Mouse (Mus musculus) CH12.LX (cell line): Measurements from ENCODE around the gene Zfyve1. TPM values are rescaled to one million over a fixed set of nuclear protein-coding genes. Genes with fewer than 3 reads are reported as not detected.

ENCODE experiments used
- DNase-seq: peaks from one replicate; pipeline ENCODE4 v3.0.0-alpha.2; 2013; ENCODE audit errors: extremely low read depth
- H3K27ac ChIP-seq: 2 replicates; pipeline ENCODE4 v1.5.1; 2012; ENCODE audit warnings: low read depth, mild to moderate bottlenecking, control low read depth, moderate library complexity; ENCODE audit not compliant: insufficient read depth
- H3K27me3 ChIP-seq: replicated peaks from 2 replicates; pipeline ENCODE3; 2012; ENCODE audit warnings: inconsistent platforms
- H3K36me3 ChIP-seq, 2 experiments: replicated peaks in 1 of 2; 2 replicates each; pipeline versions ENCODE3 to v1.6.1; 2012; ENCODE audit warnings: inconsistent platforms in 1 of 2, low read length in 1 of 2, mild to moderate bottlenecking in 1 of 2, mixed read lengths in 1 of 2, moderate library complexity in 1 of 2; ENCODE audit not compliant: control insufficient read depth in 1 of 2, insufficient read depth in 1 of 2
- H3K4me1 ChIP-seq, 2 experiments: 2 replicates each; pipeline ENCODE4 v1.6.1; 2012; ENCODE audit warnings: inconsistent platforms in 1 of 2, moderate library complexity in 1 of 2; ENCODE audit not compliant: insufficient read depth in 2 of 2, control insufficient read depth in 1 of 2
- H3K4me2 ChIP-seq: 2 replicates; pipeline ENCODE4 v1.6.1; 2012; ENCODE audit warnings: low read depth, mild to moderate bottlenecking, control low read depth; ENCODE audit not compliant: poor library complexity, insufficient read depth, severe bottlenecking
- H3K4me3 ChIP-seq, 3 experiments: fragments of 150-350 bp in 1 of 3; sonication (generic) in 1 of 3; replicated peaks in 1 of 3; 2 replicates each; pipeline versions ENCODE3 to v1.5.1; 2011 to 2012; ENCODE audit warnings: low read depth in 2 of 3, low read length in 2 of 3, mild to moderate bottlenecking in 2 of 3, moderate library complexity in 2 of 3, control low read depth in 1 of 3, improper control_type of control experiment in 1 of 3, inconsistent platforms in 1 of 3, mixed read lengths in 1 of 3; ENCODE audit not compliant: poor library complexity in 1 of 3
- H3K79me2 ChIP-seq: replicated peaks from 2 replicates; pipeline ENCODE4 v1.6.1; 2012; ENCODE audit warnings: mild to moderate bottlenecking, moderate library complexity; ENCODE audit not compliant: control insufficient read depth, poor library complexity, insufficient read depth, severe bottlenecking; ENCODE audit errors: extremely low read depth
- H3K9ac ChIP-seq: 2 replicates; pipeline ENCODE4 v1.6.1; 2012; ENCODE audit warnings: low read depth, mild to moderate bottlenecking, control low read depth, moderate library complexity; ENCODE audit not compliant: insufficient read depth
- H3K9me3 ChIP-seq: replicated peaks from 2 replicates; pipeline ENCODE3; 2012; ENCODE audit warnings: low read length, inconsistent platforms, mixed read lengths
- BHLHE40 ChIP-seq: IDR thresholded peaks from 2 replicates; pipeline ENCODE4 v1.6.1; 2011; ENCODE audit warnings: mild to moderate bottlenecking, low read depth, low read length, improper control_type of control experiment
- CHD1 ChIP-seq: IDR thresholded peaks from 2 replicates; pipeline ENCODE4 v1.6.1; 2012; ENCODE audit warnings: low read depth, low read length, improper control_type of control experiment, inconsistent platforms
- CHD2 ChIP-seq: IDR thresholded peaks from 2 replicates; pipeline ENCODE4 v1.6.1; 2011; ENCODE audit warnings: low read length, improper control_type of control experiment
- CTCF ChIP-seq, 2 experiments: IDR thresholded peaks in 1 of 2; conservative IDR thresholded peaks in 1 of 2; 2 replicates each; pipeline ENCODE4 v1.5.1; 2011 to 2012; ENCODE audit warnings: low read depth in 2 of 2, low read length in 2 of 2, improper control_type of control experiment in 1 of 2, inconsistent platforms in 1 of 2, mild to moderate bottlenecking in 1 of 2, moderate library complexity in 1 of 2
- E2F4 ChIP-seq: IDR thresholded peaks from 2 replicates; pipeline ENCODE4 v1.6.1; 2011; ENCODE audit warnings: low read depth, low read length, improper control_type of control experiment; ENCODE audit not compliant: insufficient replicate concordance
- ELF1 ChIP-seq: IDR thresholded peaks from 2 replicates; pipeline ENCODE4 v1.6.1; 2014; ENCODE audit warnings: low read depth, mild to moderate bottlenecking, inconsistent platforms, low read length, improper control_type of control experiment
- ETS1 ChIP-seq: conservative IDR thresholded peaks from 2 replicates; pipeline ENCODE4 v1.6.1; 2012; ENCODE audit warnings: low read depth, mild to moderate bottlenecking, inconsistent platforms, low read length, improper control_type of control experiment, moderate library complexity
- GABPA ChIP-seq: IDR thresholded peaks from 2 replicates; pipeline ENCODE4 v1.6.1; 2012; ENCODE audit warnings: low read depth, low read length, improper control_type of control experiment, inconsistent platforms; ENCODE audit not compliant: insufficient replicate concordance
- HCFC1 ChIP-seq: IDR thresholded peaks from 2 replicates; pipeline ENCODE4 v1.6.1; 2012; ENCODE audit warnings: low read depth, mild to moderate bottlenecking, inconsistent platforms, low read length, improper control_type of control experiment
- IRF4 ChIP-seq: IDR thresholded peaks from 2 replicates; pipeline ENCODE4 v1.6.1; 2014; ENCODE audit warnings: low read depth, mild to moderate bottlenecking, inconsistent platforms, low read length, improper control_type of control experiment
- KAT2A ChIP-seq: IDR thresholded peaks from 2 replicates; pipeline ENCODE4 v1.6.1; 2012; ENCODE audit warnings: low read length, improper control_type of control experiment, inconsistent platforms; ENCODE audit not compliant: insufficient replicate concordance
- MAFK ChIP-seq: IDR thresholded peaks from 2 replicates; pipeline ENCODE4 v1.6.1; 2011; ENCODE audit warnings: low read length, improper control_type of control experiment; ENCODE audit not compliant: insufficient replicate concordance
- MAX ChIP-seq: IDR thresholded peaks from 2 replicates; pipeline ENCODE4 v1.6.1; 2011; ENCODE audit warnings: low read length, improper control_type of control experiment
- MAZ ChIP-seq: IDR thresholded peaks from 2 replicates; pipeline ENCODE4 v1.6.1; 2012; ENCODE audit warnings: low read depth, mild to moderate bottlenecking, inconsistent platforms, low read length, improper control_type of control experiment, moderate library complexity
- MXI1 ChIP-seq: IDR thresholded peaks from 2 replicates; pipeline ENCODE4 v1.6.1; 2011; ENCODE audit warnings: mild to moderate bottlenecking, low read depth, low read length, improper control_type of control experiment
- MYC ChIP-seq: IDR thresholded peaks from 2 replicates; pipeline ENCODE4 v1.6.1; 2011; ENCODE audit warnings: low read depth, mild to moderate bottlenecking, improper control_type of control experiment, low read length
- NELFE ChIP-seq: IDR thresholded peaks from 2 replicates; pipeline ENCODE4 v1.6.1; 2011; ENCODE audit warnings: low read depth, low read length, improper control_type of control experiment
- NRF1 ChIP-seq: IDR thresholded peaks from 2 replicates; pipeline ENCODE4 v1.6.1; 2014; ENCODE audit warnings: low read depth, mild to moderate bottlenecking, inconsistent platforms, low read length, improper control_type of control experiment, moderate library complexity
- PAX5 ChIP-seq: IDR thresholded peaks from 2 replicates; pipeline ENCODE4 v1.6.1; 2012; ENCODE audit warnings: low read length, inconsistent platforms, mixed read lengths
- POLR2A ChIP-seq: IDR thresholded peaks from 2 replicates; pipeline ENCODE4 v1.6.1; 2011; ENCODE audit warnings: low read depth, mild to moderate bottlenecking, improper control_type of control experiment, low read length
- POLR2AphosphoS2 ChIP-seq: IDR thresholded peaks from 2 replicates; pipeline ENCODE4 v1.6.1; 2011; ENCODE audit warnings: low read depth, low read length, improper control_type of control experiment
- RAD21 ChIP-seq: IDR thresholded peaks from 2 replicates; pipeline ENCODE4 v1.6.1; 2011; ENCODE audit warnings: low read depth, mild to moderate bottlenecking, low read length, improper control_type of control experiment, moderate library complexity
- RCOR1 ChIP-seq: conservative IDR thresholded peaks from 2 replicates; pipeline ENCODE4 v1.6.1; 2012; ENCODE audit warnings: low read depth, mild to moderate bottlenecking, inconsistent platforms, low read length, improper control_type of control experiment
- SIN3A ChIP-seq: IDR thresholded peaks from 2 replicates; pipeline ENCODE4 v1.6.1; 2012; ENCODE audit warnings: low read length, improper control_type of control experiment, inconsistent platforms
- SMC3 ChIP-seq: IDR thresholded peaks from 2 replicates; pipeline ENCODE4 v1.6.1; 2011; ENCODE audit warnings: low read depth, low read length, improper control_type of control experiment
- TBP ChIP-seq: conservative IDR thresholded peaks from 2 replicates; pipeline ENCODE4 v1.6.1; 2011; ENCODE audit warnings: low read depth, low read length, improper control_type of control experiment
- TCF12 ChIP-seq: IDR thresholded peaks from 2 replicates; pipeline ENCODE4 v1.6.1; 2014; ENCODE audit warnings: low read depth, mild to moderate bottlenecking, inconsistent platforms, low read length, improper control_type of control experiment
- USF1 ChIP-seq: IDR thresholded peaks from 2 replicates; pipeline ENCODE4 v1.6.1; 2014; ENCODE audit warnings: low read depth, mild to moderate bottlenecking, inconsistent platforms, low read length, improper control_type of control experiment
- ZC3H11A ChIP-seq: IDR thresholded peaks from 2 replicates; pipeline ENCODE4 v1.6.1; 2012; ENCODE audit warnings: low read depth, mild to moderate bottlenecking, inconsistent platforms, low read length, improper control_type of control experiment
- ZKSCAN1 ChIP-seq: IDR thresholded peaks from 2 replicates; pipeline ENCODE4 v1.6.1; 2012; ENCODE audit warnings: low read depth, inconsistent platforms, low read length, improper control_type of control experiment, borderline replicate concordance
- ZMIZ1 ChIP-seq: IDR thresholded peaks from 2 replicates; pipeline ENCODE4 v1.6.1; 2012; ENCODE audit warnings: low read depth, mild to moderate bottlenecking, inconsistent platforms, low read length, improper control_type of control experiment
- dilution Hi-C: fragments of 300-500 bp; cut with MboI; formaldehyde crosslinking; loops from 2 replicates; pipeline ENCODE4 v1.14.3; 2020; ENCODE audit warnings: low sequenced_read_pairs; ENCODE audit not compliant: extremely low pct_unique_long_range_greater_than_20kb, extremely low pct_ligation_motif_present
- in situ Hi-C: fragments of 300-500 bp; cut with MboI; formaldehyde crosslinking; loops from 3 replicates; pipeline ENCODE4 v1.14.3; 2019; ENCODE audit warnings: low sequenced_read_pairs, low pct_ligation_motif_present, low pct_unique_long_range_greater_than_20kb, mixed read lengths
- polyA plus RNA-seq: library from polyadenylated mRNA; unstranded; fragments of >175 nt; gene quantifications from 2 replicates; pipeline ENCODE4 v1.2.1, GENCODE M21; 2012; ENCODE audit warnings: low read depth; ENCODE audit not compliant: insufficient read length
- total RNA-seq, 2 experiments: library from RNA; depleted of rRNA; stranded (reverse); fragments of 300-350 nt in 1 of 2; fragments of >200 nt in 1 of 2; gene quantifications; 2 replicates each; pipeline ENCODE4 v1.2.3; 2012 to 2014

Zfyve1 gene
- total and polyA plus RNA-seq, 3 experiments = 6.0 to 17.6 (median 7.2) TPM

- in situ Hi-C loops = no loop called here
- Histone ChIP-seq H3K27me3 (no peaks in the 10 kb centered on the region), H3K27ac (no peak within 1 kb of the TSS), H3K4me1 (peaks cover 2 to 20% of the 10 kb centered on the region in 2 experiments), H3K4me2 (peak within 1 kb of the TSS; percentile 85), H3K36me3 (peaks cover 0 to 8% of the 10 kb centered on the region in 2 experiments), H3K9ac (peak within 1 kb of the TSS; percentile 49), H3K9me3 (no peaks in the 10 kb centered on the region), H3K4me3 (peak within 1 kb of the TSS; percentile 73 to 93 (median 78)), H3K79me2 (0 out of 2 replicates have a peak, but pooled peaks cover 2% of the 10 kb centered on the region)
- dilution Hi-C loops = no loop called here
- TF ChIP-seq MYC (peak; percentile 37; the same call in 1 of the 2 replicates), BHLHE40 (peak; percentile 97), POLR2AphosphoS2 (no peak), E2F4 (peak; percentile 67; the same call in 1 of the 2 replicates), ZC3H11A (no peak), MAX (peak; percentile 70; the same call in 1 of the 2 replicates), NRF1 (peak; percentile 44; the same call in 1 of the 2 replicates), SMC3 (peak; percentile 4; the same call in 1 of the 2 replicates), MXI1 (peak; percentile 94), TCF12 (peak; percentile 56; the same call in 1 of the 2 replicates), RCOR1 (peak; percentile 54; the same call in 1 of the 2 replicates), ELF1 (peak; percentile 90), ZMIZ1 (peak; percentile 73), IRF4 (peak; percentile 23; the same call in 1 of the 2 replicates), GABPA (no peak), HCFC1 (peak; percentile 59), TBP (0 out of 2 replicates have a peak, but pooled peaks have one; percentile 36), NELFE (peak; percentile 46; the same call in 1 of the 2 replicates), ETS1 (0 out of 2 replicates have a peak, but pooled peaks have one; percentile 11), MAZ (0 out of 2 replicates have a peak, but pooled peaks have one; percentile 30), ZKSCAN1 (no peak), MAFK (no peak), CTCF (conservative IDR thresholded peaks at IDR 0.05 in 1 of 2, IDR thresholded peaks at IDR 0.05 in 1 of 2; ENCODE audit: low read depth in 2 of 2, low read length in 2 of 2) (peak in 1 of 2 experiments; percentile 19; a peak in 1 of 4 replicates), USF1 (no peak), POLR2A (peak; percentile 74), CHD2 (peak; percentile 74), CHD1 (0 out of 2 replicates have a peak, but pooled peaks have one; percentile 81), RAD21 (peak; percentile 7), PAX5 (no peak), SIN3A (peak; percentile 88), KAT2A (0 out of 2 replicates have a peak, but pooled peaks have one; percentile 20)
- peak; percentile 98 for DNase-seq
Measured at GRCm38 (mm10) chr12:83520311-83520890, 76.6 kb downstream of the Zfyve1 start, which contains the start of gene Dcaf4. Gene Dcaf4, plus strand, starts transcription at chr12:83520466.
